Mouse (Mus musculus): ENCODE data around the gene Dgkd. TPM values are rescaled to one million over a fixed set of nuclear protein-coding genes. Genes with fewer than 3 reads are reported as not detected.

Gene Dgkd
- polyA plus RNA-seq, 1 experiment from 2014 or later = 20.2 TPM

- Histone ChIP-seq H3K4me2 (replicated peaks; ENCODE audit: low read depth) (peak overlapping the region; percentile 53), H3K27me3 (replicated peaks; ENCODE audit: control insufficient read depth, insufficient read depth, low read length) (no peaks in the 10 kb centered on the region), H3K9me3 (ENCODE audit: control insufficient read depth) (no peaks in the 10 kb centered on the region), H3K9ac (ENCODE audit: low read depth, low read length) (no peak overlapping the region), H3K4me1 (replicated peaks; ENCODE audit: control insufficient read depth, insufficient read depth, low read length) (peaks cover 17% of the 10 kb centered on the region; the same call in 1 of the 2 replicates), H3K4me3 (ENCODE audit: low read depth, low read length) (no peak overlapping the region), H3K27ac (ENCODE audit: low read depth, low read length) (peak overlapping the region; percentile 91), H3K36me3 (ENCODE audit: control insufficient read depth, insufficient read depth) (peaks cover 8% of the 10 kb centered on the region)
- peak; percentile 48 for TF ChIP-seq CTCF (IDR thresholded peaks at IDR 0.05; ENCODE audit: low read depth)
- WGBS = 37% methylated on average over 1 of the region's 1 CpGs
- peak; percentile 65 for ATAC-seq
Observed at GRCm38 (mm10) chr1:87910428-87910827, 57.3 kb downstream of the Dgkd start.

GRCm38 (mm10) chr1:87913356-87913755 is 60.3 kb downstream of the Dgkd start:
- Histone ChIP-seq H3K9me3 (ENCODE audit: control insufficient read depth) (no peaks in the 10 kb centered on the region), H3K4me2 (replicated peaks; ENCODE audit: low read depth) (no peak overlapping the region), H3K27ac (ENCODE audit: low read depth, low read length) (no peak overlapping the region), H3K27me3 (replicated peaks; ENCODE audit: control insufficient read depth, insufficient read depth, low read length) (no peaks in the 10 kb centered on the region), H3K9ac (ENCODE audit: low read depth, low read length) (no peak overlapping the region), H3K4me3 (ENCODE audit: low read depth, low read length) (no peak overlapping the region), H3K4me1 (replicated peaks; ENCODE audit: control insufficient read depth, insufficient read depth, low read length) (peaks cover 9% of the 10 kb centered on the region; the same call in 1 of the 2 replicates), H3K36me3 (ENCODE audit: control insufficient read depth, insufficient read depth) (peaks cover 35% of the 10 kb centered on the region)
- TF ChIP-seq CTCF (IDR thresholded peaks at IDR 0.05; ENCODE audit: low read depth) = no peak
- no peak for ATAC-seq

- no peak for ATAC-seq
- WGBS = 98% methylated on average over 3 of the region's 3 CpGs
- TF ChIP-seq CTCF (IDR thresholded peaks at IDR 0.05; ENCODE audit: low read depth) = no peak
- H3K36me3 ChIP-seq (ENCODE audit: control insufficient read depth, insufficient read depth) = peaks cover 56% of the 10 kb centered on the region
- no peak overlapping the region for H3K4me2 ChIP-seq (replicated peaks; ENCODE audit: low read depth)
- H3K27ac ChIP-seq (ENCODE audit: low read depth, low read length) = no peak overlapping the region
- no peaks in the 10 kb centered on the region for H3K27me3 ChIP-seq (replicated peaks; ENCODE audit: control insufficient read depth, insufficient read depth, low read length)
- H3K4me3 ChIP-seq (ENCODE audit: low read depth, low read length) = no peak overlapping the region
- H3K4me1 ChIP-seq (replicated peaks; ENCODE audit: control insufficient read depth, insufficient read depth, low read length) = 0 out of 2 replicates have a peak, but pooled peaks cover 4% of the 10 kb centered on the region
- H3K9ac ChIP-seq (ENCODE audit: low read depth, low read length) = no peak overlapping the region
- no peaks in the 10 kb centered on the region for H3K9me3 ChIP-seq (ENCODE audit: control insufficient read depth)
Observed at GRCm38 (mm10) chr1:87917361-87917760, 64.3 kb downstream of the Dgkd start.

- H3K27me3 ChIP-seq (replicated peaks; ENCODE audit: control insufficient read depth, insufficient read depth, low read length) = no peaks in the 10 kb centered on the region
- H3K27ac ChIP-seq (ENCODE audit: low read depth, low read length) = no peak overlapping the region
- no peak overlapping the region for H3K4me2 ChIP-seq (replicated peaks; ENCODE audit: low read depth)
- no peaks in the 10 kb centered on the region for H3K9me3 ChIP-seq (ENCODE audit: control insufficient read depth)
- H3K9ac ChIP-seq (ENCODE audit: low read depth, low read length) = no peak overlapping the region
- peaks cover 58% of the 10 kb centered on the region for H3K36me3 ChIP-seq (ENCODE audit: control insufficient read depth, insufficient read depth)
- 0 out of 2 replicates have a peak, but pooled peaks cover 4% of the 10 kb centered on the region for H3K4me1 ChIP-seq (replicated peaks; ENCODE audit: control insufficient read depth, insufficient read depth, low read length)
- TF ChIP-seq CTCF (IDR thresholded peaks at IDR 0.05; ENCODE audit: low read depth) = no peak
- 97% methylated on average over 2 of the region's 2 CpGs for WGBS
- ATAC-seq = no peak
- no peak overlapping the region for H3K4me3 ChIP-seq (ENCODE audit: low read depth, low read length)
Observed at GRCm38 (mm10) chr1:87918061-87918460, 65.0 kb downstream of the Dgkd start.

GRCm38 (mm10) chr1:87920056-87920614 is 67.0 kb downstream of the Dgkd start:
- Histone ChIP-seq H3K4me2 (replicated peaks; ENCODE audit: low read depth) (no peak overlapping the region), H3K27ac (ENCODE audit: low read depth, low read length) (peak overlapping the region; percentile 57), H3K27me3 (replicated peaks; ENCODE audit: control insufficient read depth, insufficient read depth, low read length) (no peaks in the 10 kb centered on the region), H3K36me3 (ENCODE audit: control insufficient read depth, insufficient read depth) (peaks cover 71% of the 10 kb centered on the region), H3K9ac (ENCODE audit: low read depth, low read length) (0 out of 2 replicates have a peak overlapping the region, but pooled peaks have one; percentile 0), H3K4me1 (replicated peaks; ENCODE audit: control insufficient read depth, insufficient read depth, low read length) (no peaks in the 10 kb centered on the region), H3K9me3 (ENCODE audit: control insufficient read depth) (no peaks in the 10 kb centered on the region), H3K4me3 (ENCODE audit: low read depth, low read length) (no peak overlapping the region)
- ATAC-seq = peak; percentile 76
- no peak for TF ChIP-seq CTCF (IDR thresholded peaks at IDR 0.05; ENCODE audit: low read depth)
- 30% methylated on average over 3 of the region's 3 CpGs for WGBS

GRCm38 (mm10) chr1:87922666-87923065 is 69.6 kb downstream of the Dgkd start:
- WGBS = 14% methylated on average over 1 of the region's 1 CpGs

More at GRCm38 (mm10) chr1:87922666-87923065, 69.6 kb downstream of the Dgkd start:
- H3K4me1 ChIP-seq (replicated peaks; ENCODE audit: control insufficient read depth, insufficient read depth, low read length) = no peaks in the 10 kb centered on the region
- H3K4me3 ChIP-seq (ENCODE audit: low read depth, low read length) = no peak overlapping the region
- no peak for ATAC-seq
- H3K27me3 ChIP-seq (replicated peaks; ENCODE audit: control insufficient read depth, insufficient read depth, low read length) = no peaks in the 10 kb centered on the region
- peak; percentile 84 for TF ChIP-seq CTCF (IDR thresholded peaks at IDR 0.05; ENCODE audit: low read depth)
- H3K9ac ChIP-seq (ENCODE audit: low read depth, low read length) = no peak overlapping the region
- no peak overlapping the region for H3K4me2 ChIP-seq (replicated peaks; ENCODE audit: low read depth)
- no peak overlapping the region for H3K27ac ChIP-seq (ENCODE audit: low read depth, low read length)
- no peaks in the 10 kb centered on the region for H3K9me3 ChIP-seq (ENCODE audit: control insufficient read depth)
- peaks cover 73% of the 10 kb centered on the region for H3K36me3 ChIP-seq (ENCODE audit: control insufficient read depth, insufficient read depth)

Measured in intestine, postnatal 0 days (tissue).